Mouse (Mus musculus) ES-E14 (cell line): ENCODE results near the gene Ppp2r5b. TPM values are rescaled to one million over a fixed set of nuclear protein-coding genes. Genes with fewer than 3 reads are reported as not detected.

Experiments
- DNase-seq: peaks from one replicate; pipeline ENCODE4 v3.0.0-alpha.2; 2013; ENCODE audit warnings: low read depth, low spot score
- H3K27ac ChIP-seq: 2 replicates; pipeline ENCODE4 v1.5.1; 2012; ENCODE audit warnings: low read depth, mild to moderate bottlenecking, low read length, moderate library complexity, mixed read lengths; ENCODE audit not compliant: poor library complexity, insufficient read depth, severe bottlenecking
- H3K36me3 ChIP-seq: 2 replicates; pipeline ENCODE4 v1.6.1; 2012; ENCODE audit warnings: mild to moderate bottlenecking, low read length, moderate library complexity, mixed read lengths; ENCODE audit not compliant: control insufficient read depth, poor library complexity, insufficient read depth, severe bottlenecking
- H3K4me1 ChIP-seq, 2 experiments: fragments of 150-350 bp in 1 of 2; sonication (generic) in 1 of 2; 2 replicates each; pipeline ENCODE4 v1.6.1; 2012; ENCODE audit warnings: low read length in 2 of 2, mild to moderate bottlenecking in 1 of 2, mixed read lengths in 1 of 2; ENCODE audit not compliant: control insufficient read depth in 2 of 2, insufficient read depth in 2 of 2, poor library complexity in 1 of 2
- H3K4me3 ChIP-seq, 2 experiments: fragments of 150-350 bp in 1 of 2; sonication (generic) in 1 of 2; 2 replicates each; pipeline ENCODE4 v1.5.1; 2012; ENCODE audit warnings: low read length in 2 of 2, low read depth in 1 of 2, mild to moderate bottlenecking in 1 of 2, mixed read lengths in 1 of 2; ENCODE audit not compliant: insufficient read depth in 1 of 2, poor library complexity in 1 of 2, severe bottlenecking in 1 of 2
- H3K9ac ChIP-seq: 2 replicates; pipeline ENCODE4 v1.6.1; 2012; ENCODE audit warnings: low read depth, mild to moderate bottlenecking, low read length, mixed read lengths; ENCODE audit not compliant: poor library complexity, insufficient read depth, severe bottlenecking
- H3K9me3 ChIP-seq: fragments of 150-350 bp; sonication (generic); 2 replicates; pipeline ENCODE4 v1.6.1; 2012; ENCODE audit warnings: low read depth, mild to moderate bottlenecking, low read length; ENCODE audit not compliant: control insufficient read depth, insufficient read depth
- CHD2 ChIP-seq: IDR thresholded peaks from 2 replicates; pipeline ENCODE4 v1.6.1; 2014; ENCODE audit warnings: mild to moderate bottlenecking, low read depth, low read length, inconsistent platforms
- HCFC1 ChIP-seq: IDR thresholded peaks from 2 replicates; pipeline ENCODE4 v1.6.1; 2012; ENCODE audit warnings: low read length, inconsistent platforms, borderline replicate concordance; ENCODE audit not compliant: insufficient read depth
- MAFK ChIP-seq: IDR thresholded peaks from 2 replicates; pipeline ENCODE4 v1.6.1; 2014; ENCODE audit warnings: mild to moderate bottlenecking, low read depth, low read length, inconsistent platforms; ENCODE audit not compliant: insufficient read depth
- ZC3H11A ChIP-seq: IDR thresholded peaks from 2 replicates; pipeline ENCODE4 v1.6.1; 2012; ENCODE audit warnings: low read depth, mild to moderate bottlenecking, inconsistent platforms, low read length, borderline replicate concordance
- ZNF384 ChIP-seq: IDR thresholded peaks from 2 replicates; pipeline ENCODE4 v1.6.1; 2012; ENCODE audit warnings: low read depth, low read length, inconsistent platforms
- in situ Hi-C, 2 experiments: fragments of 600-800 bp; cut with MboI; formaldehyde crosslinking; loops; one replicate each; pipeline ENCODE4 v1.15.1; 2025; ENCODE audit warnings: low sequenced_read_pairs in 2 of 2, inconsistent platforms in 1 of 2; ENCODE audit not compliant: unreplicated experiment in 2 of 2
- total RNA-seq: library from RNA; depleted of rRNA; stranded (reverse); fragments of 300-350 nt; gene quantifications from 2 replicates; pipeline ENCODE4 v1.2.3, GENCODE M21; 2012

The Ppp2r5b gene
- total RNA-seq, 1 experiment = 22.8 TPM

DNA sequence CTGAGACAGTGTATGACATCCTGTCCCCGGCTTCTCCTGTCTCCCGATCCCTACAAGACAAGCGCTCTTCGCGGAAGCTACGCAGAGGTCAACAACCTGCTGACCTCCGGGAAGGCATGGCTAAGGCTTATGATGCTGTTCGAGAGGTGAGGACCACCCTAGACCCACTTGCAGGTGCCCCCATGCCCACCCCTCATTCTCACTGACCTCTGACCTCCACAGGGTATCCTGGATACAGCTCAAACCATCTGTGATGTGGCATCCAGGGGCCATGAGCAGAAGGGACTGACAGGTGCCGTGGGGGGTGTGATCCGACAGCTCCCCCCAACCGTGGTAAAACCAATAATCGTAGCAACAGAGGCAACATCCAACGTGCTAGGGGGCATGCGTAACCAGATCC, 25.7 kb upstream of the Ppp2r5b start:
- H3K27ac ChIP-seq = no peak overlapping the region
- H3K4me3 ChIP-seq = no peak overlapping the region
- no peak for TF ChIP-seq ZNF384
- TF ChIP-seq ZC3H11A = no peak
- no peak for TF ChIP-seq HCFC1
- TF ChIP-seq MAFK = no peak
- no peak for TF ChIP-seq CHD2
- in situ Hi-C loops = no loop called here
- no peak overlapping the region for H3K9ac ChIP-seq
- H3K4me1 ChIP-seq = peaks cover 0 to 15% of the 10 kb centered on the region in 2 experiments; a peak in 2 of 4 replicates
- H3K36me3 ChIP-seq = peaks cover 45% of the 10 kb centered on the region
- DNase-seq = no peak
- H3K9me3 ChIP-seq = no peaks in the 10 kb centered on the region

DNA sequence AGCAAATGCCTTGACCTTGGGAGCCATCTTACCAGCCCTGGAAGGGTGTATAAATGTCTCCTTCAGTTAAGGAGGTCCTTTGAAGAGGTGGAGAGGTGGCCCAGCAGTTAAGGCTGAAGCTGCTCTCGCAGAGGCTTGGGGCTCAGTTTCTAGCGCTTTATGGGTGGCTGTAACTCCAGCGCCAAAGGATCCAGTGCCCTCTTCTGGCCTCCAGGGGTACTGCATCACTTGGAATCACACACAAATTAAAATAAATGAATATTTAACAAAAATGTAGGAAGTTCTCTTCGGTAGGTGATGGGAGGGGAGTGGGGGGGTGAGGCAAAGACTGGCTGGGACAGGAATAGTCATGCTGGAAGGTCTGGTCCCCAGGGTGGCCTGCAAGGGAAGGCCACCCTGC, 25.3 kb upstream of the Ppp2r5b start:
- no peak overlapping the region for H3K27ac ChIP-seq
- peaks cover 49% of the 10 kb centered on the region for H3K36me3 ChIP-seq
- no peak overlapping the region for H3K9ac ChIP-seq
- peaks cover 0 to 15% of the 10 kb centered on the region in 2 experiments; a peak in 2 of 4 replicates for H3K4me1 ChIP-seq
- H3K9me3 ChIP-seq = no peaks in the 10 kb centered on the region
- no peak for DNase-seq
- TF ChIP-seq CHD2 (no peak), ZNF384 (no peak), MAFK (no peak), HCFC1 (no peak), ZC3H11A (no peak)
- in situ Hi-C loops = no loop called here
- H3K4me3 ChIP-seq = no peak overlapping the region

DNA sequence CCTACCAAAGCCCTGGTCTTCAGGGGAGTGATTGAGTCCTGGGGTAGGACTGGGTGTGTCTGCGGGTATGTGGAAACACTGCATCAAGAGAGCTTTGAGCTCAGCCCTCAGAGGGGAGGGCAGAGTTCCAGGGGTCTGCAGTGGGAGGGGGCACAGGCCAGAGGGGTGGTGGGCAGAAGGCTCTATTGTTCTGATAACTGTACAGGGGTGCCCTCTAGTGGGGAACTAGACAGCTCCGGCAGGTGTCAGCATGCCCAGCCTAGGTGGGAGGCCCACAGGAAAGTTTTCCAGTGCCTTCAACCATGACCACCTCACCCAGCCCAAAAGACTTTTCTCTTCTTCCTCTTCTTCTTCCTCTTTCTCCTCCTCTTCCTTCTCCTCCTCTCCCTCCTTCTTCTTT, 24.8 kb upstream of the Ppp2r5b start:
- in situ Hi-C loops = no loop called here
- H3K36me3 ChIP-seq = peaks cover 54% of the 10 kb centered on the region
- DNase-seq = no peak

DNA sequence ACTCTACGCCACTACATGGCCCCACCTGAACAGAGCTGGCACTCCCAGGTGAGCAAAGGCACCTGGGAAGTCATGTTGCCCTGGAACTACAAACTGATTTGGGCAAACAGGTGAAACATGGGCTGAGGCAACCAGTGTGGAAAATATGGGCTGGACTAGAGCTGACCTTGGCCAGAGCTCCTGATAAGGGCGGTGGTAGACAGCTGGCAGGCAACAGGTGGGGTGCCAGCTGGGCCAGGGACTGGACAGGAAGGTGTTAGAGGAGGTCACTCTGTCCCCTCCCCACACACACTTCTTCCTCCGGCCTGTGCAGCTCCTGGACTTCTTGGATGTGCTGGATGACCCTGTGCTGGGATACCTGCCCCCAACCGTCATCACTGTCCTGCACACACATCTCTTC, 17.3 kb upstream of the Ppp2r5b start:
- H3K4me3 ChIP-seq = no peak overlapping the region
- no peak overlapping the region for H3K9ac ChIP-seq
- H3K9me3 ChIP-seq = no peaks in the 10 kb centered on the region
- TF ChIP-seq CHD2 = no peak
- in situ Hi-C loops = no loop called here
- H3K4me1 ChIP-seq = no peaks in the 10 kb centered on the region
- no peak overlapping the region for H3K27ac ChIP-seq
- peaks cover 86% of the 10 kb centered on the region for H3K36me3 ChIP-seq
- no peak for DNase-seq

More for the DNA sequence above, 24.8 kb upstream of the Ppp2r5b start:
- peaks cover 0 to 15% of the 10 kb centered on the region in 2 experiments; a peak in 2 of 4 replicates for H3K4me1 ChIP-seq
- no peak overlapping the region for H3K9ac ChIP-seq
- no peak overlapping the region for H3K27ac ChIP-seq
- no peak for TF ChIP-seq ZC3H11A
- no peak for TF ChIP-seq HCFC1
- no peak for TF ChIP-seq ZNF384
- TF ChIP-seq MAFK = no peak
- TF ChIP-seq CHD2 = no peak
- no peaks in the 10 kb centered on the region for H3K9me3 ChIP-seq
- no peak overlapping the region for H3K4me3 ChIP-seq

DNA sequence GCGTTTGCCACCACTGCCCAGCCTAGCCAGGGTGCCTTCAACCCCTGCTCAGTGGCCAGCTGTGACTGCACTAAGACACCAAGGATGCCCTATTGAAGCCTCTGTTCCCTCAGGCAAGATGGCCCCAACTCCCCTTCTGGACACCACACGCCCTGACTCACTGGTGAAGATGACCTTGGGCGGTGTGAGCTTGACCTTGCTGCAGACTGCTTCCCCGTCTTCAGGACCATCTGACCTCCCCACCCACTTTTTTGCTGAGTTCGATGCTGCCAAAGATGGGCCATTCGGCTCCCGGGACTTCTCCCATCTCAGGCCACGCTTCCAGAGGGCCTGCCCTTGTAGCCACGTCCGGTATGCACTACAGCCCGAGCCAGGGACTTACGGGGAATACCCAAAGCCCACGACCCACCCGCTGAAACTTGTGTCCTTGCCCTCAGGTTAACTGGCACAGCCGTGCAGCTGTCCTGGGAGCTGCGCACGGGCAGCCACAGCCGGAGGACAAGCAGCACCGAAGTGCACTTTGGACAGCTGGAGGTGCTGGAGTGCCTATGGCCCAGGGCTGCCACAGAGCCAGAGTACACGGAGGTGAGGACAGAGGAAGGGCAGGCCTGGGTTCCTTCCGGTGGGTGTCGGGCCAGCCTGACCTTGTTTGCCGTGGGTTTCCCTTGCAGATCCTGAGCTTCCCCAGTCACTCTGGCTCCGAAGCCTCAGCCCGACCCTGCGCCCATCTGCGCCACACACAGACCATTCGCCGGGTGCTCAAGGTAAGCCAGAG, 12.0 kb upstream of the Ppp2r5b start:
- TF ChIP-seq MAFK (no peak), ZNF384 (no peak), ZC3H11A (no peak), CHD2 (no peak), HCFC1 (no peak)
- peak overlapping the region in 1 of 2 experiments; percentile 19; a peak in 1 of 4 replicates for H3K4me3 ChIP-seq

More for the DNA sequence above, 12.0 kb upstream of the Ppp2r5b start:
- H3K9ac ChIP-seq = no peak overlapping the region
- H3K4me1 ChIP-seq = peaks cover 0 to 6% of the 10 kb centered on the region in 2 experiments; a peak in 3 of 4 replicates
- DNase-seq = no peak
- peaks cover 65% of the 10 kb centered on the region for H3K36me3 ChIP-seq
- H3K9me3 ChIP-seq = no peaks in the 10 kb centered on the region
- in situ Hi-C loops = no loop called here
- no peak overlapping the region for H3K27ac ChIP-seq
